Mouse (Mus musculus): ENCODE measurements around the gene Bcl2.

- TF ChIP-seq POLR2A (IDR thresholded peaks at IDR 0.05; ENCODE audit: extremely low read depth, insufficient read depth, low read length): no peak
- TF ChIP-seq CTCF (IDR thresholded peaks at IDR 0.05; ENCODE audit: extremely low read depth, insufficient read depth, low read length): peak; percentile 15; the same call in 1 of the 2 replicates
Measured at GRCm38 (mm10) chr1:106711356-106712125, 2.5 kb downstream of the Bcl2 start.
